Mouse (Mus musculus): ENCODE measurements around the gene Gpr62. TPM values are rescaled to one million over a fixed set of nuclear protein-coding genes. Genes with fewer than 3 reads are reported as not detected.

Gpr62 gene
- polyA plus RNA-seq, 1 experiment from 2014 or later: 0.18 TPM

DNA sequence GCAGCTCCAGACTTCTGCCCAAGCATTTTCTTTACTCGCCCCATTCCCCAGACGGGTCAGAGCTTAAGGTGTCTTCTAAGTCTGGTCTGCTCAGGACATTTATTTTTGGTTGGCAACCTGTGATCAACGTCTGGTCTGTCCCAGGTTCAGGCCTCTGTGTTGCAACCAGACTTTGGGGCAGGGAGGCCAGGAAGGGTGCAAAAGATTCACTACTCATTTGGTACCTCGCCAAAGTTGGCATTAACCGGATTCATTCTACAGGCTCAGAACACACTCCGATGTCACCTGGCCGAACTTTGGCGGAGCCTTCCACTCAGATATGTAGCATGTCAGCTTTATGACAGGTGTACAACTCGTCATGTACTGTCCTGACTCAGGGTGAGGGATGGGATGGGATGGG lies 17.8 kb downstream of the Gpr62 start:
- ATAC-seq (ENCODE audit: low read depth): 0 out of 2 replicates have a peak, but pooled peaks have one; percentile 2
- peaks cover 37% of the 10 kb centered on the region for H3K4me1 ChIP-seq (replicated peaks; ENCODE audit: control insufficient read depth, insufficient read depth, low read length)

DNA sequence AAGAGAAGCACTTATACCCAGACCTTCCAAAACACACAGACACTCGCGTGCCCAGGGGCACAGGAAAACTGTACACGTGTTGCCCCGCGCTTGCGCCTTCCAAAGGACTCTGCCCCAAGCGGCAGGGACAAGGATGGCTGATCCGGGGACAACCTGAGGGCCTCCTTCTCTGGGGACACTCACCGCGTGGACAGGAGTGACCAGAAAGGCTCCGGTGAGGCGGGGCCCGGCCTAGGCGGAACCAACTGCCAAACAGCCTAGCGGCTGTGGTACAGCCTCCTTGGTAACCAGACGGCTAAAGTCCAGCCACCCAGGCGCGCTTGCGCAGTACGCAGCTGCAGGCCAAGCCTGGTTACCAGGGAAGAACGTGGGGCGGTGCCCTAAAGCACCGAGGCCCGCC lies 18.4 kb downstream of the Gpr62 start, which contains the start of the genes Abhd14b and Abhd14a:
Gene Abhd14b (plus strand): TSS at position 112 of the 400 bp plus-strand sequence.
Gene Abhd14a (minus strand): TSS at position 331 of the 400 bp plus-strand sequence.
- peak within 1 kb of the TSS; percentile 60 for H3K27ac ChIP-seq (ENCODE audit: low read length)
- peak within 1 kb of the TSS; percentile 78 for H3K9ac ChIP-seq (ENCODE audit: low read length)
- H3K4me3 ChIP-seq (ENCODE audit: low read length): peak within 1 kb of the TSS; percentile 64
- H3K9me3 ChIP-seq (ENCODE audit: control insufficient read depth, low read length): no peaks in the 10 kb centered on the region
- peak within 1 kb of the TSS; percentile 85 for H3K4me2 ChIP-seq (ENCODE audit: low read depth, low read length)
- H3K4me1 ChIP-seq (replicated peaks; ENCODE audit: control insufficient read depth, insufficient read depth, low read length): peaks cover 34% of the 10 kb centered on the region
- H3K36me3 ChIP-seq (ENCODE audit: control insufficient read depth, insufficient read depth, low read length): no peaks in the 10 kb centered on the region
- peak; percentile 87 for ATAC-seq (ENCODE audit: low read depth)
- no peaks in the 10 kb centered on the region for H3K27me3 ChIP-seq (ENCODE audit: control insufficient read depth, insufficient read depth, low read depth, low read length)
- WGBS: 0% methylated on average over 24 of the region's 24 CpGs

More for the DNA sequence above, 17.8 kb downstream of the Gpr62 start:
- Histone ChIP-seq H3K4me2 (ENCODE audit: low read depth, low read length) (peak overlapping the region; percentile 85), H3K9me3 (ENCODE audit: control insufficient read depth, low read length) (no peaks in the 10 kb centered on the region), H3K27ac (ENCODE audit: low read length) (peak overlapping the region; percentile 20), H3K36me3 (ENCODE audit: control insufficient read depth, insufficient read depth, low read length) (no peaks in the 10 kb centered on the region), H3K27me3 (ENCODE audit: control insufficient read depth, insufficient read depth, low read depth, low read length) (no peaks in the 10 kb centered on the region), H3K9ac (ENCODE audit: low read length) (peak overlapping the region; percentile 1), H3K4me3 (ENCODE audit: low read length) (peak overlapping the region; percentile 64)
- WGBS: 34% methylated on average over 9 of the region's 9 CpGs

DNA sequence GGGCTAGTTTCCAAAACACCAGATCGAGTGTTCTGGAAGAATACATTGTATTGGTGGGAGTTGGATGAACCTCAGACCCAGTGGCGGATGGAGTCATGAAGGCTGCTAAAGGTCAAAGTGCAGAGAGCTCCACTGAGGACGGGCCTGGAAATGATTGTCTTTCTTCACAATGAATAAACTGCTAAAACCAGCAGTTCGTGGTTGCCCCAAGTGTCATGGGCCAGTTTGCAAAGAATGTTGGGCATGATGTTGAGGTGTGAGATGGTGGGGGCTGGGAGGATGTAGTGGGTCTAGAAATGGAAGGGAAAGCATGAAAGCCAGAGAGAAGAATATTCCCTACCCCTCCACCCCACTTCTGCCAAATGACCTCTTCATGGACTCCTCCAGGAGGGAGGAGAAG lies 20.9 kb downstream of the Gpr62 start:
- Histone ChIP-seq H3K4me3 (ENCODE audit: low read length) (no peak overlapping the region), H3K9me3 (ENCODE audit: control insufficient read depth, low read length) (no peaks in the 10 kb centered on the region), H3K9ac (ENCODE audit: low read length) (no peak overlapping the region), H3K4me2 (ENCODE audit: low read depth, low read length) (no peak overlapping the region), H3K27ac (ENCODE audit: low read length) (no peak overlapping the region), H3K27me3 (ENCODE audit: control insufficient read depth, insufficient read depth, low read depth, low read length) (no peaks in the 10 kb centered on the region), H3K4me1 (replicated peaks; ENCODE audit: control insufficient read depth, insufficient read depth, low read length) (peaks cover 20% of the 10 kb centered on the region), H3K36me3 (ENCODE audit: control insufficient read depth, insufficient read depth, low read length) (no peaks in the 10 kb centered on the region)
- ATAC-seq (ENCODE audit: low read depth): no peak
- whole genome bisulfite sequencing: 70% methylated on average over 4 of the region's 4 CpGs

DNA sequence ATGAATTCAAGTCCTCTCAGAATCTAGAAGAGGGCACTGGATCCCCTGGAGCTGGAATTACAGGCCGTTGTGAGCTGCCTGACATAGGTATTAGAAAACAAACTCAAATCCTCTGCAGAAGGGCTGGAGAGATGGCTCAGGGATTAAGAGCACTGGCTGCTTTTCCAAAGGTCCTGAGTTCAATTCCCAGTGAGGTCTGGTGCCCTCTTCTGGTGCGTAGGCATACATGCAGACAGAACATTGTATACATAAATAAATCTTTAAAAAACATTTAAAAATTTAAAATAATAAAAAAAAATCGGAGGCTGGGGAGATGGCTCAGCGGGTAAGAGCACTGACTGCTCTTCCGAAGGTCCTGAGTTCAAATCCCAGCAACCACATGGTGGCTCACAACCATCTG lies 23.1 kb downstream of the Gpr62 start:
- Histone ChIP-seq H3K4me2 (ENCODE audit: low read depth, low read length) (no peak overlapping the region), H3K4me3 (ENCODE audit: low read length) (no peak overlapping the region), H3K27ac (ENCODE audit: low read length) (no peak overlapping the region), H3K9ac (ENCODE audit: low read length) (no peak overlapping the region), H3K36me3 (ENCODE audit: control insufficient read depth, insufficient read depth, low read length) (no peaks in the 10 kb centered on the region), H3K27me3 (ENCODE audit: control insufficient read depth, insufficient read depth, low read depth, low read length) (no peaks in the 10 kb centered on the region), H3K4me1 (replicated peaks; ENCODE audit: control insufficient read depth, insufficient read depth, low read length) (peaks cover 16% of the 10 kb centered on the region), H3K9me3 (ENCODE audit: control insufficient read depth, low read length) (no peaks in the 10 kb centered on the region)
- no peak for ATAC-seq (ENCODE audit: low read depth)
- WGBS: 73% methylated on average over 5 of the region's 5 CpGs

DNA sequence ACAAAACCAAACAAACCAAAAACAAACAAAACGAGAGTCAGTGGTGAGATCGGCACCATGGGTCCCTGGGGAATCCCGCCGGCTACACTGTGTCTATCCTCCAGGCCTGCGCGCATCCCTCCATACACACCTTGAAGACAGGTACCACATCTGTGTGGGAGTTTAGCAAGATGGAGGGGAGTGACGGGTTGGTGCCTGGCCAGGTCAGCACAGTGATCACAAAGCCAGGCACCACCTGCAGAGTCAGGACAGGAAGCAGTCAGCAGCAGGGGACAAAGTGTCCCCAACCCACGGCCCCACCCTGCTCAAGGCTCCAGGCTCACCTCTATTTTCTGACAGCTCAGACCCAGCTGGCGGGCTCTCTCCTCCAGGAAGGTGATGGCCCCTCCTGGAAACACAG lies 29.2 kb downstream of the Gpr62 start:
- Histone ChIP-seq H3K9ac (ENCODE audit: low read length) (no peak overlapping the region), H3K4me1 (replicated peaks; ENCODE audit: control insufficient read depth, insufficient read depth, low read length) (peaks cover 14% of the 10 kb centered on the region), H3K36me3 (ENCODE audit: control insufficient read depth, insufficient read depth, low read length) (peaks cover 13% of the 10 kb centered on the region), H3K4me3 (ENCODE audit: low read length) (no peak overlapping the region), H3K4me2 (ENCODE audit: low read depth, low read length) (no peak overlapping the region), H3K9me3 (ENCODE audit: control insufficient read depth, low read length) (no peaks in the 10 kb centered on the region), H3K27me3 (ENCODE audit: control insufficient read depth, insufficient read depth, low read depth, low read length) (no peaks in the 10 kb centered on the region), H3K27ac (ENCODE audit: low read length) (no peak overlapping the region)
- WGBS: 79% methylated on average over 9 of the region's 9 CpGs
- no peak for ATAC-seq (ENCODE audit: low read depth)

DNA sequence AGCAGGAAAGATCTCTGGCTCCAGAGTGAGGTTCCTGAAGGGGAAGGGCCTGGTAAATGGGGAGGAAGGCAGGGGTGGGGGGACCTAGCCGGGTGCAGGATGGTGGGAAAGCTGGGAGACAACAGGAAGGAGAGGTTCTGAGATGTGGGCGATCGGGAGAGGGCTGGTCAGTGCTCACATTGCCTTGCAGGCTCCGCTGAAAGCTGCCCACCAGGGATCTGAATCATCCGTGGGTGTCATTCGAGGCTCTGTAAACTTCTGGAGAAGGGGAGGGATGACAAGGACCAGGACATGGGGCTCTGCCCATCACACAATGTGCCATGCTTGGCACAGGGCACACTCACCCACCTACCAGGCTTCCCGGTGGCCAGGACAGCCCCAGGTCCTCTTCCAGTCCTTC lies 32.3 kb downstream of the Gpr62 start:
- Histone ChIP-seq H3K9me3 (ENCODE audit: control insufficient read depth, low read length) (no peaks in the 10 kb centered on the region), H3K36me3 (ENCODE audit: control insufficient read depth, insufficient read depth, low read length) (peaks cover 18% of the 10 kb centered on the region), H3K4me1 (replicated peaks; ENCODE audit: control insufficient read depth, insufficient read depth, low read length) (peaks cover 12% of the 10 kb centered on the region), H3K4me3 (ENCODE audit: low read length) (no peak overlapping the region), H3K9ac (ENCODE audit: low read length) (no peak overlapping the region), H3K27me3 (ENCODE audit: control insufficient read depth, insufficient read depth, low read depth, low read length) (no peaks in the 10 kb centered on the region), H3K4me2 (ENCODE audit: low read depth, low read length) (no peak overlapping the region), H3K27ac (ENCODE audit: low read length) (no peak overlapping the region)
- WGBS: 68% methylated on average over 7 of the region's 7 CpGs
- ATAC-seq (ENCODE audit: low read depth): no peak

DNA sequence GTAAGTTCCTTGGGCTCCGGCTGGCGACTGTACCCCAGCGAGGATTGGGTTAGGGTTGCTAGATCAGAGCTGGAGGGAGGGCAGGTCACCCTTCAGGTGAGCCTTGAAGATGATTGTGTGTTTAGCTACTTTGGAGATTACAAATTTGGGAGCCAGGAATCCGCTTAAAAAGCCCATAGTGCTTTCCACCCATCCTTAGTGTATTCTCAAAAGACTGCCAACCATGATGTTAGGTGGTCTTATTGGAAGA lies 35.8 kb downstream of the Gpr62 start:
- ATAC-seq (ENCODE audit: low read depth): no peak
- 3% methylated on average over 4 of the region's 4 CpGs for WGBS

DNA sequence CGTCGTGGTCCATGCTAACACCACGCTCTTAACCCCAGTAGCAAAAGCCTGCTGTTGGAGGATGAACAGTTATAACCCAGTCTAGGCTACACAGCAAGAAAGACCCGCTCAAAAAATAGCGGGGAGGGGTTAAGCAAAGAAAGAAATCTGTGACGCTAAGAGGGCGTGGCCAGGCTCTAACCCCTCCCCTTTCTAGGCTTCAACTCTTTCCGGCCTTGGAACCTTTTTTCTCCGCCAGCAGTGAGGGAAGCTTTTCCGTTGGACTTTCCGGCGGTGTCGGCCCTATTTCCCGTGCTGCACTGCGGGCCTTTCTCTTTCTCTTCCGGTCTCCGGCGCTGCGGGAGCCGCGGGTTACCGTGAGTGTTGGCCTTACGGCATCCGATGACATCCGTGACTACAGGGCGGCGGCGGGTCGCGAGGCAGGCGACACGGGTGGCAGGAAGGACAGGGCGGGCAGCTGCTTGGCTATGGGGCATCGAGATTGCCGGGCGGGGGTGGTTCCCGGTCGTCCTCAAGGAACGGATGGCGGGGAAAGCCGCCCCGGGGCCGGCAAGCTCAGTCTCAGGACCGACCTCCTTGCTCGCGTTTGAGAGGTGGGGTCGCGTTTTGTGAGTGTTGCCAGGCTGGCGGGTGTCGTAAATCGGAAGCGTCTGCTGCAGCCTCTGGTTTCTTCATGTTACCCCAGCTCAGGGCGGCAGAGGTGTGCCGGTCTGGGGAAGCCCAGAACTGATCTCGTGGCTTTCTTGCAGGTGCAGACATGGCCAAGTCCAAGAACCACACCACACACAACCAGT lies 36.3 kb downstream of the Gpr62 start, which contains the start of gene Rpl29:
Gene Rpl29 (plus strand): TSS at position 234 of the 794 bp plus-strand sequence.
- Histone ChIP-seq H3K4me3 (ENCODE audit: low read length) (peak within 1 kb of the TSS; percentile 64), H3K27me3 (ENCODE audit: control insufficient read depth, insufficient read depth, low read depth, low read length) (no peaks in the 10 kb centered on the region), H3K4me1 (replicated peaks; ENCODE audit: control insufficient read depth, insufficient read depth, low read length) (peaks cover 4% of the 10 kb centered on the region), H3K9ac (ENCODE audit: low read length) (peak within 1 kb of the TSS; percentile 88), H3K27ac (ENCODE audit: low read length) (peak within 1 kb of the TSS; percentile 96), H3K36me3 (ENCODE audit: control insufficient read depth, insufficient read depth, low read length) (peaks cover 18% of the 10 kb centered on the region), H3K9me3 (ENCODE audit: control insufficient read depth, low read length) (no peaks in the 10 kb centered on the region), H3K4me2 (ENCODE audit: low read depth, low read length) (peak within 1 kb of the TSS; percentile 70)
- peak; percentile 92 for ATAC-seq (ENCODE audit: low read depth)
- under 1% methylated on average over 55 of the region's 55 CpGs for WGBS

More for the DNA sequence above, 35.8 kb downstream of the Gpr62 start:
- Histone ChIP-seq H3K36me3 (ENCODE audit: control insufficient read depth, insufficient read depth, low read length) (peaks cover 18% of the 10 kb centered on the region), H3K27ac (ENCODE audit: low read length) (peak overlapping the region; percentile 93), H3K27me3 (ENCODE audit: control insufficient read depth, insufficient read depth, low read depth, low read length) (no peaks in the 10 kb centered on the region), H3K9ac (ENCODE audit: low read length) (peak overlapping the region; percentile 88), H3K4me1 (replicated peaks; ENCODE audit: control insufficient read depth, insufficient read depth, low read length) (peaks cover 4% of the 10 kb centered on the region), H3K4me3 (ENCODE audit: low read length) (peak overlapping the region; percentile 64), H3K9me3 (ENCODE audit: control insufficient read depth, low read length) (no peaks in the 10 kb centered on the region), H3K4me2 (ENCODE audit: low read depth, low read length) (peak overlapping the region; percentile 70)

DNA sequence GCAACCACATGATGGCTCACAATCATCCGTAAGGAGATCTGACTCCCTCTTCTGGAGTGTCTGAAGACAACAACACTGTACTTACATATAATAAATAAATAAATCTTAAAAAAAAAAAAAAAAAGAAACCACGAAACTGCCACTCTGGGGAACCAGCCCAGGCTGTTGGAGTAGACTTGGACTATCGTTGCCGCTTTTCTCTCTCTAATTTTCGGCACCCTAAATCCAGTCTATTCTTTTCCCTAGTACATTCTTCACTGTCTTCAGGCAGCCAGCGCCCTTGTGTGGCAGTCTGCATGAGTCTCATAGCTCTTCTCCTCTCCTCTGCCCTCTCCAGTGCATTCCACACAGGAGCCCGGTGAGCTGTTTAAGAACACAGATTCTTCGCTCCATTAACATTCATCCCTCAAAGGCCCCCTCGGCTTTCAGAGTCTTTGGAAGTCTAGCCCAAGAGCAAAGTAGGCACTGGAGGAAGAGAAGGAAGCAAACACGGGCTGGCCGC lies 37.0 kb downstream of the Gpr62 start:
- Histone ChIP-seq H3K27me3 (ENCODE audit: control insufficient read depth, insufficient read depth, low read depth, low read length) (no peaks in the 10 kb centered on the region), H3K36me3 (ENCODE audit: control insufficient read depth, insufficient read depth, low read length) (peaks cover 18% of the 10 kb centered on the region), H3K27ac (ENCODE audit: low read length) (peak overlapping the region; percentile 96), H3K4me1 (replicated peaks; ENCODE audit: control insufficient read depth, insufficient read depth, low read length) (peaks cover 4% of the 10 kb centered on the region), H3K4me2 (ENCODE audit: low read depth, low read length) (peak overlapping the region; percentile 70), H3K4me3 (ENCODE audit: low read length) (peak overlapping the region; percentile 64), H3K9ac (ENCODE audit: low read length) (peak overlapping the region; percentile 79), H3K9me3 (ENCODE audit: control insufficient read depth, low read length) (no peaks in the 10 kb centered on the region)
- WGBS: 4% methylated on average over 11 of the region's 11 CpGs
- ATAC-seq (ENCODE audit: low read depth): peak; percentile 62

Measured in lung, embryonic 16.5 days (tissue).